Mouse (Mus musculus): ENCODE measurements around the gene Slc25a48. TPM values are rescaled to one million over a fixed set of nuclear protein-coding genes. Genes with fewer than 3 reads are reported as not detected.

The Slc25a48 gene
- 0.12 and 0.57 TPM in 2 replicates for polyA plus RNA-seq (2012; rRNA removed)

GRCm38 (mm10) chr13:56438211-56439075, at the start of gene Slc25a48:
Gene Slc25a48, plus strand, starts transcription at chr13:56438355.

DNA sequence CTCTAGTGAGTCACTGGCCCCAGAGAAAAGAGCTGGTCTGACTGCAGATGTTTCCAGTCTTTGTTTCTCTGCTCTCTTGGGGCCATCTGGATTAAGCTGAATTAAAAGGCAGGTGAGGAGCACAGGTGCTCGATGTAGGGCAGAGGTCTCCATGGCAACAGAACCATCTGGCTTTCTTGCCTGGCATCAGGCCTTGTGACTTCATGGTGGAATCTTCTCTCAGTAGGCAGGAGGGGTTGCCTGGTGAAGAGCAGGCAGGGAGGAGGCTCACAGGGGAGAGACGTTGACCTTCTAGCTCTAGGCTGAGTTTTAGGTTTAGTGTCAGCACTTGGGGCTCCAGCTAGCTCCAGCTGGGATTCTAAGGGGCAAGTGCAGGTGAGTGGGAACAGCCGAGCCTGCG, 11.8 kb upstream of the Slc25a48 start, which contains the start of gene Gm3045:
TSS of gene Gm3045 (plus strand) at position 230 of the 400 bp plus-strand sequence.

DNA sequence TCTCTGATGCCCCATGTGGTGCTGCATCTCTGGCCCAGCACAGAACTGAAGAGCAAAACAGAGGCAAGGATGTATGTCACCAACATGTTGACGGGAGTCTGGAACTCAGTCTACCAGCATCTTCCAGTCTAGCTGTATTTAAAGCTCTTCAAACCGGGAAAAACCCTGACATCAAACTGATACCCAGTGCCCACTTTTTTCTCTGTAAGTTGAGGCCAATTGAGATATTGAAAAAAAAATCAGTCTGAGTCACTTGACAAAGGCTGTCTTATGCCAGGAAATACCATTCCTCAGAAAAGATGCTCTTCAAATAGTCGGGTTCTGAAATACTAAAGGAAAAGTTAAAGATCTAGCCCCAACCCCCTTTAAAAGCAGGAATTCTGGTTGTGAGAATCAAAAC, 44.0 kb downstream of the Slc25a48 start, which contains the start of gene Il9:
TSS of gene Il9 (minus strand) at position 101 of the 400 bp plus-strand sequence.

GRCm38 (mm10) chr13:56522081-56522820, 84.1 kb downstream of the Slc25a48 start, which contains the start of gene Fbxl21:
Gene Fbxl21, plus strand, starts transcription at chr13:56522472.

Other genes starting within 250 kb of the Slc25a48 start
- gene Neurog1, start 186.2 kb upstream of the Slc25a48 start, polyA plus RNA-seq (2012; rRNA removed), result 0.40 and 0.43 TPM in 2 replicates
- 28.4 and 33.2 TPM in 2 replicates for gene Cxcl14, start 141.8 kb upstream of the Slc25a48 start, polyA plus RNA-seq (2012; rRNA removed)
- gene Gm3045, start 11.8 kb upstream of the Slc25a48 start, polyA plus RNA-seq (2012; rRNA removed), result not detected in 2 replicates
- gene Il9, start 43.9 kb downstream of the Slc25a48 start, polyA plus RNA-seq (2012; rRNA removed), result not detected in 2 replicates
- 4.4 and 5.0 TPM in 2 replicates for gene Fbxl21, start 84.1 kb downstream of the Slc25a48 start, polyA plus RNA-seq (2012; rRNA removed)
- not detected in 2 replicates for gene Lect2, start 110.1 kb downstream of the Slc25a48 start, polyA plus RNA-seq (2012; rRNA removed)
- 7.2 and 9.1 TPM in 2 replicates for gene Tgfbi, start 171.2 kb downstream of the Slc25a48 start, polyA plus RNA-seq (2012; rRNA removed)